Mouse (Mus musculus) midbrain, postnatal 0 days (tissue): ENCODE measurements around the gene Fbxo41. TPM values are rescaled to one million over a fixed set of nuclear protein-coding genes. Genes with fewer than 3 reads are reported as not detected.

Source experiments
- ATAC-seq: fragments of 200-750 bp; cut with Nextera tagmentation; 2 replicates; pipeline ENCODE4 v1.8.0; 2017; ENCODE audit warnings: moderate number of reproducible peaks, mild to moderate bottlenecking, moderate TSS enrichment, moderate library complexity; ENCODE audit not compliant: low FRiP score
- DNase-seq: peaks from one replicate; pipeline ENCODE4 v3.0.0-alpha.2; 2015; ENCODE audit warnings: low spot score
- H3K27ac ChIP-seq: fragments of 300-500 bp; sonication (generic); 2 replicates; pipeline ENCODE4 v1.5.1; 2014; ENCODE audit warnings: low read depth, mild to moderate bottlenecking, low read length, mixed read lengths
- H3K27me3 ChIP-seq: fragments of 300-500 bp; sonication (generic); 2 replicates; pipeline ENCODE4 v1.6.1; 2014; ENCODE audit warnings: low read length, control low read depth, mixed read lengths; ENCODE audit not compliant: insufficient read depth
- H3K36me3 ChIP-seq: fragments of 300-500 bp; sonication (generic); 2 replicates; pipeline ENCODE4 v1.6.1; 2014; ENCODE audit warnings: low read length, control low read depth, mixed read lengths; ENCODE audit not compliant: insufficient read depth
- H3K4me1 ChIP-seq: fragments of 300-500 bp; sonication (generic); 2 replicates; pipeline ENCODE4 v1.6.1; 2014; ENCODE audit warnings: mild to moderate bottlenecking, control low read depth, antibody characterized with exemption, low read length, mixed read lengths; ENCODE audit not compliant: insufficient read depth
- H3K4me2 ChIP-seq: fragments of 300-500 bp; sonication (generic); 2 replicates; pipeline ENCODE4 v1.6.1; 2014; ENCODE audit warnings: low read depth, mild to moderate bottlenecking, low read length, mixed read lengths; ENCODE audit not compliant: poor library complexity, severe bottlenecking
- H3K4me3 ChIP-seq: fragments of 300-500 bp; sonication (generic); 2 replicates; pipeline ENCODE4 v1.5.1; 2014; ENCODE audit warnings: low read depth, mild to moderate bottlenecking, low read length, moderate library complexity
- H3K9ac ChIP-seq: fragments of 300-500 bp; sonication (generic); replicated peaks from 2 replicates; pipeline ENCODE4 v1.6.1; 2014; ENCODE audit warnings: mild to moderate bottlenecking, low read length, moderate library complexity, mixed read lengths; ENCODE audit not compliant: poor library complexity, severe bottlenecking
- H3K9me3 ChIP-seq: fragments of 300-500 bp; sonication (generic); 2 replicates; pipeline ENCODE4 v1.6.1; 2016; ENCODE audit warnings: low read length, control low read depth
- CTCF ChIP-seq: IDR thresholded peaks from 2 replicates; pipeline ENCODE4 v1.5.1; 2016; ENCODE audit warnings: antibody characterized with exemption, mild to moderate bottlenecking
- WGBS: fragments of 180-500 bp; shearing (Covaris S2); extraction: QIAGEN DNeasy Blood & Tissue Kit; methylation state at CpG from one replicate; pipeline ENCODE4 v1.1.7; 2014; 5-methylcytosine and 5-hydroxymethylcytosine counted together
- polyA plus RNA-seq: library from polyadenylated mRNA; unstranded; fragments of >200 nt; fragmentation: Nextera tagmentation; extraction: Ambion mirVana; gene quantifications from 2 replicates; pipeline ENCODE4 v1.2.1, GENCODE M21; 2015
- total RNA-seq: library from RNA; depleted of rRNA; stranded (reverse); fragments of >200 nt; gene quantifications from 2 replicates; pipeline ENCODE4 v1.2.3, GENCODE M21; 2014; rRNA removed

Fbxo41 gene
- total RNA-seq, result 58.1 and 67.3 TPM in 2 replicates
- 12.1 and 13.3 TPM in 2 replicates for polyA plus RNA-seq

DNA sequence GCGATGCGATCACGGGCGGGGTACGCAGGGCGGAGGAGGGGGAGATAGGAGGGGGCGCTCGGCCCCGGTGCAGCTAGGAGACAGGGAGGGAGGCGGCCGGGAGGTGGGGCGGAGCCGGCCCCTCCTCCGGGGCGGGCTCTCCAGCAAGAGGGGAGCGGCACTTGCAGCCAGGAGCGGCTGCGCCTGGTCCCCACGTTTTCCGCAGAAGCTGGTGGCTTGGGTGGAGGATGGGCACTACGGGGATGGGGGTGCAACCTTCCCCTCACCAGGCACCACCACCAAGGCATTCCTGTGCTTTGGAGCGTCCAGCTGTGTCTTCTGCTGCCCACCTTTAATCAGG, at the start of gene Fbxo41:
Gene Fbxo41, minus strand, starts transcription at position 84 of the 340 bp plus-strand sequence.
- Histone ChIP-seq H3K4me2 (peak within 1 kb of the TSS; percentile 76), H3K9me3 (no peaks in the 10 kb centered on the region), H3K27ac (peak within 1 kb of the TSS; percentile 94), H3K9ac (peak within 1 kb of the TSS; percentile 94), H3K4me1 (peaks cover 11% of the 10 kb centered on the region; the same call in 1 of the 2 replicates), H3K36me3 (no peaks in the 10 kb centered on the region), H3K4me3 (peak within 1 kb of the TSS; percentile 75), H3K27me3 (no peaks in the 10 kb centered on the region)
- 0% methylated on average over 9 of the region's 22 CpGs for WGBS
- TF ChIP-seq CTCF, result no peak
- DNase-seq (peak; percentile 82), ATAC-seq (peak; percentile 74)

- WGBS, result 89% methylated on average over 5 of the region's 5 CpGs
- no peak for ATAC-seq
- Histone ChIP-seq H3K4me3 (no peak overlapping the region), H3K4me1 (no peaks in the 10 kb centered on the region), H3K9ac (no peak overlapping the region), H3K27ac (no peak overlapping the region), H3K27me3 (no peaks in the 10 kb centered on the region), H3K36me3 (no peaks in the 10 kb centered on the region), H3K4me2 (no peak overlapping the region), H3K9me3 (no peaks in the 10 kb centered on the region)
- no peak for DNase-seq
- no peak for TF ChIP-seq CTCF
Observed at GRCm38 (mm10) chr6:85547642-85548041, 44.8 kb upstream of the Fbxo41 start.

DNA sequence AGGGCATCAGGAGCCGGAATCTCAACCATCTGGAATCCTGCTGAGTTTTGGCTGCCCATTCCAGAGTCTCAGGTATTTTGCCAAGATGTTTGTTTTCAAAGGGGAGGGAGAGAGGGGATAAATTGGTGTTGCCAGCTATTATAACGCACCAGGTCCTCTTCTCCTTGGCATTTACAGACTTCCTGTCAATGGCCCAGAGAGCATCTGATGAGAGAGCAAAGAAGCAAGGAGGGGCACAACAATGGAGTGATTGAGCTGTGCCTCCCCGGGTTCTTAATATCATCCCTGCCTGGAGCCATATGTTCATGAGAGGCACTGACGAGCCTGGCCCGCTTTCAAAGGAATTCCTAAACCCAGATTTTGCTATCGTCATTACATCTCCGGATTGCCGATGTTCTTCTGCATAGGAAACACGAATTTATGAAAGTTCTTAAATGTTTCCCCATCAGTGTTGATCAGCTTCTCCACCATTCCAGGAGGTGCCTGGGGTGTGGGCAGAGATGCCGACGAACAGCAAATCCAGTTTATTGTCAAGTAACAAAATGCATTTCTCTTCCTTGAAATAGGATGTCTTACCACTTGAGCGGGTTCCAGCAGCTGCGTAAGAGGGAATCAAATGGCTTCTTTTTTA, 41.6 kb upstream of the Fbxo41 start:
- WGBS, result 62% methylated on average over 13 of the region's 13 CpGs
- H3K9me3 ChIP-seq, result no peaks in the 10 kb centered on the region
- peak; percentile 66 for DNase-seq
- H3K27ac ChIP-seq, result no peak overlapping the region
- no peak for ATAC-seq
- no peak overlapping the region for H3K9ac ChIP-seq
- H3K4me3 ChIP-seq, result no peak overlapping the region
- H3K36me3 ChIP-seq, result no peaks in the 10 kb centered on the region
- no peak for TF ChIP-seq CTCF
- 0 out of 2 replicates have a peak overlapping the region, but pooled peaks have one; percentile 7 for H3K4me2 ChIP-seq
- no peaks in the 10 kb centered on the region for H3K27me3 ChIP-seq
- H3K4me1 ChIP-seq, result no peaks in the 10 kb centered on the region

GRCm38 (mm10) chr6:85543351-85544175, 40.8 kb upstream of the Fbxo41 start:
- ATAC-seq (no peak), DNase-seq (peak; percentile 9)
- 77% methylated on average over 10 of the region's 10 CpGs for WGBS
- no peak overlapping the region for H3K4me2 ChIP-seq
- no peaks in the 10 kb centered on the region for H3K36me3 ChIP-seq
- TF ChIP-seq CTCF, result no peak
- no peak overlapping the region for H3K4me3 ChIP-seq
- no peak overlapping the region for H3K9ac ChIP-seq
- no peaks in the 10 kb centered on the region for H3K4me1 ChIP-seq
- no peaks in the 10 kb centered on the region for H3K9me3 ChIP-seq
- no peak overlapping the region for H3K27ac ChIP-seq
- no peaks in the 10 kb centered on the region for H3K27me3 ChIP-seq

- 71% methylated on average over 2 of the region's 2 CpGs for WGBS
- H3K9me3 ChIP-seq, result no peaks in the 10 kb centered on the region
- no peak overlapping the region for H3K4me3 ChIP-seq
- no peak overlapping the region for H3K27ac ChIP-seq
- ATAC-seq (no peak), DNase-seq (no peak)
- H3K36me3 ChIP-seq, result no peaks in the 10 kb centered on the region
- H3K9ac ChIP-seq, result no peak overlapping the region
- no peak overlapping the region for H3K4me2 ChIP-seq
- H3K27me3 ChIP-seq, result no peaks in the 10 kb centered on the region
- TF ChIP-seq CTCF, result no peak
- no peaks in the 10 kb centered on the region; the same call in 1 of the 2 replicates for H3K4me1 ChIP-seq
Observed at GRCm38 (mm10) chr6:85522825-85523224, 20.0 kb upstream of the Fbxo41 start.

GRCm38 (mm10) chr6:85522026-85522425, 19.2 kb upstream of the Fbxo41 start:
- no peaks in the 10 kb centered on the region for H3K9me3 ChIP-seq
- no peaks in the 10 kb centered on the region for H3K27me3 ChIP-seq
- H3K36me3 ChIP-seq, result no peaks in the 10 kb centered on the region
- no peak overlapping the region for H3K4me2 ChIP-seq
- no peaks in the 10 kb centered on the region; the same call in 1 of the 2 replicates for H3K4me1 ChIP-seq
- WGBS, result 89% methylated on average over 5 of the region's 5 CpGs
- no peak for TF ChIP-seq CTCF
- ATAC-seq, result no peak
- H3K27ac ChIP-seq, result no peak overlapping the region
- DNase-seq, result no peak
- no peak overlapping the region for H3K4me3 ChIP-seq
- H3K9ac ChIP-seq, result no peak overlapping the region
